Mouse (Mus musculus): ENCODE results near the gene Calhm3.

The Calhm3 gene

DNA sequence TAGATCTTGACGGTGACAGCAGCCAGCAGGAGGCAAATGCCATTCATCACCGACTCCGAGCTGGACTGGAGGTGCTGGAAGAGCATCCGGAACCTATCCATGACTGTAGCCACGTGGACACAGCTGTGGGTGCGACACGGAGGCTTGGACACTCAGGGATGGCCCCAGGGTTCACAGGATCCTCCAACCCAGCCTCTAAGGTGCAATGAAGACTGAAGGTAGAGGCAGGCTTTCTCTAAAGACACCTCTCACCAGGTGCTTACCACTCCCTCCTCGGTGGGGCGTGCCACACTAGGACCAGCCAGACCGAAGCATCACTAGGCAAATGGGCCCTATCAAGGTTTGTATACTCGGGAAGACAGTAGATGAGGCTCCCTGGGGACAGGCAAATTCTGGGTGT is at the start of gene Calhm3:
Gene Calhm3, minus strand, starts transcription at position 101 of the 400 bp plus-strand sequence.
- DNase-seq (ENCODE audit: low read depth, low spot score), result peak; percentile 30

DNA sequence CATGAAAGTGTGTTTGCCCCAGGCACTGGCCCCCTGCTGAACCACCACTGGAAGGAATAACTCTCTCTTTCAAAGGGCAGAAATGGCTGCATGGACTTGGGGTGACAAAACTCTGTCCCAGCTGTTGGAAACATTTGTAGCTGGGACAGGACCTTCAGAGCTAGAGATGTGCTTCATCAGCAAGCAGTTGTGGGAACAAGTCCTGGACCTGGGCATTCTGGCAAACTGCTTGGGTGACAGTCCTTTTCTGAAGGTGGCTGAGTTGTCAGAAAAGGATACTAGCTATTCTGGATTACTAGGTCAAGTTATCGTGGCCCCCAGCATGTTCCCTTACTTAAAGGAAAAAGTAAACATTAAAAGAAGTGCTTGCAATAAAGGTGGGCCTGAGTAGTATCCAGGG is 48.6 kb upstream of the Calhm3 start:
- no peak for DNase-seq (ENCODE audit: low read depth, low spot score)

DNA sequence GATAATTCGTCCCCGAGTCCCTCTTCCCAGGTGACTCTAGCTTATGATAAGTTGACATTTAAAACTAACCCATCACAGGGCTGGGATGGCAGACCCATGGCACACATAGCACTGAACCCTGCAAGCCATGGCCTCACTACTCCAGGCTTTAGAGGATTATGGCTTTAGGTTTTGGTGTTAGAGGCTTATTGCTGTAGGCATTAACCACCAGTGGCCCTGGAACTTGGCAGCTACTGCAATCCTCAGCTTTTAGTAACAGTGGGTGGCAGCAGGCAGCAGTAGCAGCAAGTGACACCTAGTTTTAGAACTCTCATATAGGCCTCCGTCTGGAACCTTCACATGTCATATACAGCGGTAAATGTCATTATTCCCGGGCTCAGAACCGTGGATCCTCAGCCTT is 47.1 kb upstream of the Calhm3 start:
- no peak for DNase-seq (ENCODE audit: low read depth, low spot score)

- no peak for DNase-seq (ENCODE audit: low read depth, low spot score)
These were observed 45.5 kb upstream of the Calhm3 start for GRCm38 (mm10) chr19:47203042-47203441.

- DNase-seq (ENCODE audit: low read depth, low spot score), result peak; percentile 28
These were observed 44.9 kb upstream of the Calhm3 start for GRCm38 (mm10) chr19:47202429-47202828.

DNA sequence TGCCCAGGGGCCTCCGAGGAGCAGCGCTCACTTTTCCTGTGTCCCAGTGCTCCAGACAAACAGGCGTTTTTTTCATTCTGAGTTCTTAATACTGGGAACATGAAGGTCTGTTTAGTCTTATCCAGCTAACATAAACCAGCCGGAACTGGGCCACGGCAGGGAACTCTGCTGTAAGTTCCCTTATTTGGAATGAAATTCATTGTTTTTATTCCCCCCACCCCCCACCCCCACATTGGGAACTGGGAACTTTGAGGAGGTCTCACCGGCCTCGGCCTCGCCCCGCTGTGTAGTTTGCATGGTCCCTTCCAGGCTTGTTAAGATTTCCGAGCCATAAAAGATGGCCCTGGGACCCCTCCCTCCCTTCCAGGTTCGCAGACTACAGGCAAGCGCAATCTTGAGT is 44.4 kb upstream of the Calhm3 start:
- DNase-seq (ENCODE audit: low read depth, low spot score), result peak; percentile 31

DNA sequence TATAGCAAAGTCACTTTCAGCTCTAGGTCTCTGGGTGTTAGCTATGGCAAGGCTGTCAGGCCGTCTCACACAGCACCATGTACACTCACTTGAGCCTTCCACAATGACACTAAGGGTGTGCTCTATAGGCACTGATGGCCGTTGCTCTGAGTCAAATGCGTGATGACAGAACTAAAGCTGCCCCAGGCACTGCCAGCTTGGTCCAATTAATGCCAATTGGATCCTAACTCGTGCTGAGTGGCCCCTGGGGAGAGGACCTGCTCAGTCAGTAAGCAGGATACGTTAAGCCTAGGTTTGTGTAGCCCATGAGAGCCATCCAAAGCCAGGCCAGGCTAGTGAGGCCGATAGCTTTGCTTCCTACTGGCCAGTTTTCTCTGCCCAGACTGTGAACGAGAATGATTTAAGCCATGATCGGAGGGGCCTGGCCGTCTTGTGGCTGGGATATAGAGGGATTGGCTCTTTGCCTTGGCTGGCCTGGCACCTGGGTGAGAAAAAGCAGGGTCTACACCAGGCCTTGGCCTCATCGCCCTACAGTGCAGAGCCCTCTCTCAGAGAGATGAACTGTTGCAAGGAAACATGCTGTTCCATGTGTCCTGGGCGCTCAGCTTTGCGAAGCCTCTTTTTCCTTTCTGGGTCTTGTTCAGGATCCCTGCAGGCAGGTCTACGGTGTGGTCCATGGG is 41.2 kb upstream of the Calhm3 start:
- DNase-seq (ENCODE audit: low read depth, low spot score), result no peak

- DNase-seq (ENCODE audit: low read depth, low spot score), result no peak
These were observed 34.6 kb upstream of the Calhm3 start for GRCm38 (mm10) chr19:47192158-47192557.

GRCm38 (mm10) chr19:47188515-47189128 is 31.1 kb upstream of the Calhm3 start:
- DNase-seq (ENCODE audit: low read depth, low spot score), result no peak

- DNase-seq (ENCODE audit: low read depth, low spot score), result peak; percentile 19
These were observed 29.1 kb upstream of the Calhm3 start for GRCm38 (mm10) chr19:47186514-47187275.

GRCm38 (mm10) chr19:47184736-47185135 is 27.2 kb upstream of the Calhm3 start:
- DNase-seq (ENCODE audit: low read depth, low spot score), result no peak

DNA sequence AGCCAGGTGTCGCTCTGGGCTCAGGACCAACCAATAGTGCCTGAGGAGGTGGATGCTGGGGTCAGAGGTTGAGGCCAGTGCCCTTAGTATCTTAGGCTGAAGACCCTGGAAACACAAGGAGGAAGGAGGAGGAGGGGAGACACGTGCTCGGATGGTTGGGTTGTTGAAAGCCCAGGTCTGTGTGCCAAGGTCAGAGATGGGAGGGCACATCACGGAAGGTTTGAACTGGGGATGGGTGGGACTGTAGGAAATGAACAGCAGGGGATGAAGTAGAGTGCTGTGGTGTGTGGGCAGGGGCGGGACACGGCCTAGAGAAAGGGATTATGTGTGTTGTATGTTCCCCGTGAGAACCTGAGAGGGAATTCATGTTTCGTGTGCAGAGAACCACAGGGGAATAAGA is 26.7 kb upstream of the Calhm3 start:
- peak; percentile 54 for DNase-seq (ENCODE audit: low read depth, low spot score)

- no peak for DNase-seq (ENCODE audit: low read depth, low spot score)
These were observed 22.4 kb upstream of the Calhm3 start for GRCm38 (mm10) chr19:47180011-47180410.

DNA sequence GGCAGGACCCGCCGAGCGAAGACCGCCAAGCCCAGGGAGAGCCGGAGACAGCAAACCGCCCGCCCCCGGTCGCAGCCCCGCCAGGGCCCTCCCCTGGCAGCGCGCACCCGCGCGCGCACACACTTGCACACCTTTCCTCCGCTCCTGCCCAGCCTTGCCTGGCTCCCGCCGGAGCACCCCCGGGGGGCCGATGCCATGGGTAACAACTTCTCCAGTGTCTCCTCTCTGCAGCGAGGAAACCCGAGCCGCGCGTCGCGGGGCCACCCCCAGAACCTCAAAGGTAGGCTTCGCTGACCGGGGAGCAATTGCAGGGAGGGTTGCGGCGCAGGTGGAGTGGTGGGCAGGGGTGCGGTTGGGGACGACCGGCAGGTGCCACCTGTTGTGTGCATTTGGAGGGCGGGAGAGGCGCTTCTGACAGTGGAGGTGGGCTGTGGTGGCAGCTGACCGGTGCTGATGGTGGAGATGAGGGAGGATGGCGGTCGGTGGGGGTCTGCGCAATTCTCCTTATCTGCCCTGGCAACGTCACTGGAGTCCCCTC is 21.8 kb upstream of the Calhm3 start:
- peak; percentile 46 for DNase-seq (ENCODE audit: low read depth, low spot score)

- peak; percentile 93 for DNase-seq (ENCODE audit: low read depth, low spot score)
These were observed 21.1 kb upstream of the Calhm3 start, which contains the start of gene Neurl1a for GRCm38 (mm10) chr19:47178431-47179271. Neurl1a (plus strand) TSS chr19:47178820.

GRCm38 (mm10) chr19:47178001-47178400 is 20.4 kb upstream of the Calhm3 start:
- peak; percentile 94 for DNase-seq (ENCODE audit: low read depth, low spot score)

GRCm38 (mm10) chr19:47176916-47177505 is 19.4 kb upstream of the Calhm3 start:
- no peak for DNase-seq (ENCODE audit: low read depth, low spot score)

GRCm38 (mm10) chr19:47175472-47175871 is 17.9 kb upstream of the Calhm3 start:
- DNase-seq (ENCODE audit: low read depth, low spot score), result peak; percentile 60

GRCm38 (mm10) chr19:47174515-47174914 is 17.0 kb upstream of the Calhm3 start:
- DNase-seq (ENCODE audit: low read depth, low spot score), result peak; percentile 66

DNA sequence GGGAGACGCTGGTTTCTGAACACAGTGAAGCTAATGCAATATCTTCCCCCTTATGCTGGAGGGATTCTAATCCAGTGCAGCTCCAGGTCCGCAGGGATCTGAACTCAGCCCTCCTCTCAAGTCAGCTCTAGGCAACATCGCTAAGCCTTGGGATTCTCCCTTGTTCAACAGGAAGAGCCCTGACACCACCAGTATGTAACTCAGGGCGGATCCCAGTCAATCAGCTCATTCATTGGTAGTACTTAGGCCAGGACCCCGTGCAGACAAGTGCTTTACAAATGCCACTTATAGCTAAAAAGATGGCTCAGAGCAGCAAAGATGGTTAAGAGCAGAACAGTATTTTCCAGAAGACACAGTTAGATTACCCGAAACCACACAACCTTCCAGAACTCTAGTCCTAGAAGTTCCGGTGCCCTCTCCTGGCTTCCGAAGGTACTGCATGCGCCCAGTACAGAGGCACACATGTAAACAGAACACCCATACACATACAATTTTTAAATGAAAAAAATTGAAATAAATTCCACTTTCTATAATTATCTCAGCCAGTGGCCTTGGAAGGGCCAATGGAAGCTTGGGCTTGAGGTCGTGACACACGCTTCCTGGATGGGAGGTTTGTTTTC is 11.3 kb upstream of the Calhm3 start:
- DNase-seq (ENCODE audit: low read depth, low spot score), result peak; percentile 85

GRCm38 (mm10) chr19:47168223-47168622 is 10.7 kb upstream of the Calhm3 start:
- DNase-seq (ENCODE audit: low read depth, low spot score), result peak; percentile 92
